Mouse (Mus musculus): Measurements from ENCODE around the gene Tor4a.

DNA sequence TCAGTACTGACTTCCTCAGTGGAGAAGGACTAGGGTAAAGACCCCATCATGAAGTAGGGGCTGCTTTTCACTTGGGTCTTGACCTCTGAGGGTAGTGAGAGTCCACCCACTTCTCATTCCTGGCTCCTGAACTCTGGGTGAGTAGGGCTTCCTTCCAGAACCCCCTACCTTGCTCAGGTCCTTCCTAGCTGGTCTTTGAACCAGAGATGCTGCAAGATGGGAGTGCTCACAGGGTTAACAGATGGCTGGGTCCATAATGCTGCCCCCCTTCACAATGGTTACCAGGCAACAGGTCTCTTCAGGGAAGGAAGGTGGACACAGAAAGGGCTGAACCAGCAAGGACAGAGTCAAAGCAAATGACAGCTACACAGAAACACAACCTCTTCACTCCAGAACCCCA, 21.8 kb upstream of the Tor4a start, which contains the start of gene Fam166a:
- TF ChIP-seq CTCF (IDR thresholded peaks at IDR 0.05; ENCODE audit: low read depth) = no peak
- TF ChIP-seq EP300 (IDR thresholded peaks at IDR 0.05; ENCODE audit: low read depth) = no peak
